Mouse (Mus musculus): ENCODE results near the gene Galnt2. TPM values are rescaled to one million over a fixed set of nuclear protein-coding genes. Genes with fewer than 3 reads are reported as not detected.

Galnt2 gene
- polyA plus RNA-seq, 1 experiment, result 22.2 TPM

DNA sequence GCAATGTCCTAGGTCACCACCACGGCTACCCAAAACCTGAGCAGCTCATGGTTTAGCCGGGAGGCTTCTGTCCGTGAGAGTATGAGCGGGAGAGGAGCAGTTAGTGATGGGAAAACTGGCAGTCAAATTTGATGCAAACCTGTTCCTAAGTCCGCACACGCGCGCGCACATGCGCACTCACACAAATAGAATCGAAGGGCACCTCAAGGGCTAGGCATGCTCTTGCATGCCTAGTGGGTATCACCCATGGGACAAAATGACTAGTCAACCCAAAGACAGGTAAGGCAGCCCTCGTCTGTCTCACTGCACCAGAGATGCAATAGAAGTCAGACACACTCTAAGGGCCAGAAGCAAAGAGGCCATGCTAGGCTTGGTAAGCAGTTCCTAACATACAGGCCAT lies 145.2 kb downstream of the Galnt2 start:
- 96% methylated on average over 12 of the region's 12 CpGs for WGBS
- Histone ChIP-seq H3K4me1 (replicated peaks; ENCODE audit: control insufficient read depth, insufficient read depth, low read length) (no peaks in the 10 kb centered on the region), H3K27me3 (ENCODE audit: control insufficient read depth, insufficient read depth, low read length) (no peaks in the 10 kb centered on the region), H3K27ac (ENCODE audit: control insufficient read depth, insufficient read depth, low read length) (no peak overlapping the region), H3K4me3 (ENCODE audit: control insufficient read depth, insufficient read depth, low read length) (no peak overlapping the region), H3K36me3 (ENCODE audit: control insufficient read depth, insufficient read depth, low read length) (no peaks in the 10 kb centered on the region)
- TF ChIP-seq CTCF (IDR thresholded peaks at IDR 0.05; ENCODE audit: borderline replicate concordance, control insufficient read depth, extremely low read depth, insufficient read depth, low read length, poor library complexity) (no peak), POLR2A (IDR thresholded peaks at IDR 0.05; ENCODE audit: control insufficient read depth, extremely low read depth, insufficient read depth, low read length, poor library complexity) (no peak)
- DNase-seq, result no peak

DNA sequence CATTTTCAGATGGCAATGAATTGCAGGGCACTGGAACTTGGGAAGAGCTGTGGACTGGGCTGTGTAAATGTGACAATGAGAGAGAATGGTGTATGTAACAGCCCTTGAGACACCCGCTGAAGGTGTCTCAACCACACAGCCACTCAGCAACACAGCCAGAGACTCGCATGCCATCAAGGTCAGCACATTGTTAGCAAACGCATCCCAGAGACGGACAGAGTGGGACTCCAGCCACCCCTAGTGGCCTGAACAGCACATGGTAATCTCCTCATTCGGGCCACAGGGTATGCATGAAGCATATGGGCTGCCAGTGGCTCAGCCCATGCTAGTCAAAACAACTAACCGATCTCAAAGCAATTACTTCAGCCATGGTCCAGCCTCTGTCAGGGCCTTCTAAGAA lies 148.1 kb downstream of the Galnt2 start:
- TF ChIP-seq POLR2A (IDR thresholded peaks at IDR 0.05; ENCODE audit: control insufficient read depth, extremely low read depth, insufficient read depth, low read length, poor library complexity), result no peak
- no peak for TF ChIP-seq CTCF (IDR thresholded peaks at IDR 0.05; ENCODE audit: borderline replicate concordance, control insufficient read depth, extremely low read depth, insufficient read depth, low read length, poor library complexity)
- H3K27ac ChIP-seq (ENCODE audit: control insufficient read depth, insufficient read depth, low read length), result no peak overlapping the region
- 80% methylated on average over 6 of the region's 6 CpGs for WGBS
- no peak for DNase-seq
- no peaks in the 10 kb centered on the region for H3K36me3 ChIP-seq (ENCODE audit: control insufficient read depth, insufficient read depth, low read length)
- H3K4me1 ChIP-seq (replicated peaks; ENCODE audit: control insufficient read depth, insufficient read depth, low read length), result no peaks in the 10 kb centered on the region
- no peak overlapping the region for H3K4me3 ChIP-seq (ENCODE audit: control insufficient read depth, insufficient read depth, low read length)
- H3K27me3 ChIP-seq (ENCODE audit: control insufficient read depth, insufficient read depth, low read length), result no peaks in the 10 kb centered on the region

DNA sequence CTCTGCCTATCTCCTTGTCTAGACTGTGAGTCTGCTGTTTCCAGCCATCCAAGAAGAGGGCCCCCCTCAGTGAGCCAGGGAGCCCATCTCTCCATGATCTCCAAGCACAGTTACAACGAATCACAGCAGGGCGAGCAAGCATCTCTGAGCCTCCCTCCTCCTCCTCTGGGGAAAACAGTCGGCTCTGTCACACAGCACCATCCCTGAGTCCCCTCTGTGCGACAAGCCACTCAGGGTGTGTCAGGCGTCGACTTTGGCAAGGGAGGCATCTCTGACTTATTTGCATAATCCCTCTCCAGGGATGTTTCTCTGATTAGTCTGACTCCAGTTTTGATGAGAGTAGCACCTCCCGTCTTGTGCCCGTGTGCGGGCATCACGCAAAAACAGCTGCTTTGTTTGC lies 151.0 kb downstream of the Galnt2 start:
- Histone ChIP-seq H3K36me3 (ENCODE audit: control insufficient read depth, insufficient read depth, low read length) (no peaks in the 10 kb centered on the region), H3K27ac (ENCODE audit: control insufficient read depth, insufficient read depth, low read length) (no peak overlapping the region), H3K4me3 (ENCODE audit: control insufficient read depth, insufficient read depth, low read length) (no peak overlapping the region), H3K4me1 (replicated peaks; ENCODE audit: control insufficient read depth, insufficient read depth, low read length) (no peaks in the 10 kb centered on the region), H3K27me3 (ENCODE audit: control insufficient read depth, insufficient read depth, low read length) (no peaks in the 10 kb centered on the region)
- 79% methylated on average over 10 of the region's 10 CpGs for WGBS
- no peak for DNase-seq
- no peak for TF ChIP-seq POLR2A (IDR thresholded peaks at IDR 0.05; ENCODE audit: control insufficient read depth, extremely low read depth, insufficient read depth, low read length, poor library complexity)
- TF ChIP-seq CTCF (IDR thresholded peaks at IDR 0.05; ENCODE audit: borderline replicate concordance, control insufficient read depth, extremely low read depth, insufficient read depth, low read length, poor library complexity), result no peak

DNA sequence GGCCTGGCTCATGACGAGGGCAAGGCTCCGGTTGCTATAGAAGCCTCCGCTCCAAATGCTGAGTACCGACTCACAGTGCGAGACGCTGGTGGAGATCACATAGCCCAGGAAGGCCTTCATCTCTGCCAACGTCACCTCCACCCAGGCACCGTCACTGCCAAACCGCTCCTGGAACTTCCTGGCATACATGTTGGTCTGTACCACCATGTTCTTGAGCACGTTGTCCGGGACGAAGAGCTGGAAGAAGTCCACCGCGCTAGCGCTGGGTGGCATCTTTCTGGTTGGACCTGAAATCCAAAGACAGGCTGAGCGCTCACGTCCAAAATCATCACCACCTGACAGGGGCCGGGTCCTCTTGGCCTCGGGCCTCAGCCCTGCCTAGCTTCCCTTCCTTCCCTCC lies 153.1 kb downstream of the Galnt2 start:
- no peak for DNase-seq
- TF ChIP-seq POLR2A (IDR thresholded peaks at IDR 0.05; ENCODE audit: control insufficient read depth, extremely low read depth, insufficient read depth, low read length, poor library complexity) (no peak), CTCF (IDR thresholded peaks at IDR 0.05; ENCODE audit: borderline replicate concordance, control insufficient read depth, extremely low read depth, insufficient read depth, low read length, poor library complexity) (no peak)
- Histone ChIP-seq H3K4me3 (ENCODE audit: control insufficient read depth, insufficient read depth, low read length) (no peak overlapping the region), H3K27me3 (ENCODE audit: control insufficient read depth, insufficient read depth, low read length) (no peaks in the 10 kb centered on the region), H3K36me3 (ENCODE audit: control insufficient read depth, insufficient read depth, low read length) (no peaks in the 10 kb centered on the region), H3K4me1 (replicated peaks; ENCODE audit: control insufficient read depth, insufficient read depth, low read length) (no peaks in the 10 kb centered on the region), H3K27ac (ENCODE audit: control insufficient read depth, insufficient read depth, low read length) (no peak overlapping the region)
- 93% methylated on average over 19 of the region's 19 CpGs for WGBS

DNA sequence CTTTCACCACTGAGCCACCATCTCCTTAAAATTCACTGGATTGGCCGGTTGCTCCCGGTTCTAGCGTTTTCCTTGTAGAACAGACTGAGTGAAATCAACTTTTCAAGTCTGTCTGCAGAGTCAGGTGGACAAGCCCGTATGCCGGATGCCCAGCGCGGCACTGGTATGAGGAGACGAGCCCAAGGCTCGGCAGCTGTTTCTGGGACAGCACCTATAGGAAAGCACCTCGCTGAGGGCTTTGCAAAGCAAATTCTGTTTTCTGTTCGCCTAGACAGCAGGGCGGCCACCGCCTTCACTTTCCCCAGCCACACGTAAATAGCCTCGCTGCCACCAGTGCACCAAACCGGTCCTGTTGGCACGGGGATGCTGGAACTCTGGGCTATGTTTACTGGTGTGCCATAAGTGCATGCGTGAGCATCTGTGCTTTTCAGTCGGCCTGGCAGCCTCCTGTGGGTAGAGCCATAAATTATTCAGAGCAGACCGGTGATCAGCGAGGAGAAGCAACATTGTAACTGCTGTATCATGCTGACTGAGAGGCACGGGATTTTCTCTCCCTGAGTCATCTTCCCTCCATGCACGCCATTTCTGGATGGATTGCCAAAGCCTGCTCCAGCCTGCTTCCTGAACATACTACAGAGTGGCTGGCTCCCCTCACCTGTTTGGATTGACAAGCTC lies 155.2 kb downstream of the Galnt2 start:
- WGBS, result 79% methylated on average over 23 of the region's 23 CpGs
- H3K4me3 ChIP-seq (ENCODE audit: control insufficient read depth, insufficient read depth, low read length), result no peak overlapping the region
- no peaks in the 10 kb centered on the region for H3K27me3 ChIP-seq (ENCODE audit: control insufficient read depth, insufficient read depth, low read length)
- DNase-seq, result no peak
- H3K36me3 ChIP-seq (ENCODE audit: control insufficient read depth, insufficient read depth, low read length), result no peaks in the 10 kb centered on the region
- H3K27ac ChIP-seq (ENCODE audit: control insufficient read depth, insufficient read depth, low read length), result no peak overlapping the region
- TF ChIP-seq CTCF (IDR thresholded peaks at IDR 0.05; ENCODE audit: borderline replicate concordance, control insufficient read depth, extremely low read depth, insufficient read depth, low read length, poor library complexity), result no peak
- no peak for TF ChIP-seq POLR2A (IDR thresholded peaks at IDR 0.05; ENCODE audit: control insufficient read depth, extremely low read depth, insufficient read depth, low read length, poor library complexity)
- no peaks in the 10 kb centered on the region for H3K4me1 ChIP-seq (replicated peaks; ENCODE audit: control insufficient read depth, insufficient read depth, low read length)

DNA sequence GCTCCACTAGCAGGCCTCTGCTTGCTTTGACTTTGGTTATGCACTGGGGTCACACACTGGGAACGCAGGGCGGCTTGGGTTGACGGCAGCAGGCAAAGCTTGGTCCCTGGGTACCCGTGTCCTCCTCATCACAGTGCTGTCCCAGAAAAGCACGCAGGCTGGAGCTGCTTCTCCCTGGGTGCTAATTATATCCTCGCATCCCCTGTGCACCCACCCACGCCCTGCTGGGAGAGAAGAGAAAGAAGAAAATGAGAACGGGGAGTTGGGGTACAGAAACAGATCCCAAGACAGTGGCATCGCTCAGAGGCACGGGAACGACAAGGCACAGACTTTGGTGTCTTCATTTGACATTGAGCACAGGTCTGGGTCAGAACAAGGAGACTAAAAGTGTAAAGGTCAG lies 158.3 kb downstream of the Galnt2 start:
- no peak overlapping the region for H3K27ac ChIP-seq (ENCODE audit: control insufficient read depth, insufficient read depth, low read length)
- no peaks in the 10 kb centered on the region for H3K36me3 ChIP-seq (ENCODE audit: control insufficient read depth, insufficient read depth, low read length)
- H3K27me3 ChIP-seq (ENCODE audit: control insufficient read depth, insufficient read depth, low read length), result no peaks in the 10 kb centered on the region
- no peak for TF ChIP-seq CTCF (IDR thresholded peaks at IDR 0.05; ENCODE audit: borderline replicate concordance, control insufficient read depth, extremely low read depth, insufficient read depth, low read length, poor library complexity)
- TF ChIP-seq POLR2A (IDR thresholded peaks at IDR 0.05; ENCODE audit: control insufficient read depth, extremely low read depth, insufficient read depth, low read length, poor library complexity), result no peak
- H3K4me1 ChIP-seq (replicated peaks; ENCODE audit: control insufficient read depth, insufficient read depth, low read length), result no peaks in the 10 kb centered on the region
- 91% methylated on average over 11 of the region's 11 CpGs for WGBS
- no peak for DNase-seq
- no peak overlapping the region for H3K4me3 ChIP-seq (ENCODE audit: control insufficient read depth, insufficient read depth, low read length)

DNA sequence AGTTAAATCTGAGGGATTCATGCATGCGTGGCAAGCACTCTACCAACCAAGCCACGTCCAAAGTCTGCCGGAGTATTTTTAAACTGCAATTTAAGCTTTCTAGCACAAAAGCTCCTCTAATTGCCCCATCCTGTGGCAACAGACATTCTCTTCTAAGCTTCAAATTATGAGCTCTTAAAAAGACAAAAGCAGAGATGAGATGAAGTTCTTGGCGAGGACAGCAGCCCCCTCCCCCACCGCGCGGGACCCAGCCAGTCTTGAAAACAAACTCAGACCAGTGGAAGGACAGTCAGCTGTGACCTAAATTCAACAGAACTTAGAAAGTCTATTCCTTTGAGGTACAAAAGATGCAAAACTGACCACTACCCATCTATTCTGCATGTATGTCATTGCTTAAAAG lies 160.0 kb downstream of the Galnt2 start:
- no peaks in the 10 kb centered on the region for H3K36me3 ChIP-seq (ENCODE audit: control insufficient read depth, insufficient read depth, low read length)
- TF ChIP-seq CTCF (IDR thresholded peaks at IDR 0.05; ENCODE audit: borderline replicate concordance, control insufficient read depth, extremely low read depth, insufficient read depth, low read length, poor library complexity) (no peak), POLR2A (IDR thresholded peaks at IDR 0.05; ENCODE audit: control insufficient read depth, extremely low read depth, insufficient read depth, low read length, poor library complexity) (no peak)
- H3K27me3 ChIP-seq (ENCODE audit: control insufficient read depth, insufficient read depth, low read length), result no peaks in the 10 kb centered on the region
- no peak overlapping the region for H3K4me3 ChIP-seq (ENCODE audit: control insufficient read depth, insufficient read depth, low read length)
- no peaks in the 10 kb centered on the region for H3K4me1 ChIP-seq (replicated peaks; ENCODE audit: control insufficient read depth, insufficient read depth, low read length)
- no peak for DNase-seq
- WGBS, result 88% methylated on average over 7 of the region's 7 CpGs
- no peak overlapping the region for H3K27ac ChIP-seq (ENCODE audit: control insufficient read depth, insufficient read depth, low read length)
